Mouse (Mus musculus) testis, adult 2 months (tissue): ENCODE measurements at regions not wholly inside any gene's neighbourhood (a gene's known extent, or its start where the extent isn't known, plus 50 kb on each side); places are given as distances from the start of the nearest gene placed in this dataset.

Experiments used
- CTCF ChIP-seq: fragments of 200-500 bp; IDR thresholded peaks from 2 replicates; pipeline ENCODE4 v1.5.1; 2012; ENCODE audit warnings: low read depth, mild to moderate bottlenecking, inconsistent platforms, low read length, moderate library complexity; ENCODE audit not compliant: control insufficient read depth, insufficient read depth, insufficient replicate concordance
- POLR2A ChIP-seq: fragments of 200-500 bp; IDR thresholded peaks from 2 replicates; pipeline ENCODE4 v1.6.1; 2012; ENCODE audit warnings: low read depth, mild to moderate bottlenecking, inconsistent platforms, low read length, moderate library complexity; ENCODE audit not compliant: control insufficient read depth

DNA sequence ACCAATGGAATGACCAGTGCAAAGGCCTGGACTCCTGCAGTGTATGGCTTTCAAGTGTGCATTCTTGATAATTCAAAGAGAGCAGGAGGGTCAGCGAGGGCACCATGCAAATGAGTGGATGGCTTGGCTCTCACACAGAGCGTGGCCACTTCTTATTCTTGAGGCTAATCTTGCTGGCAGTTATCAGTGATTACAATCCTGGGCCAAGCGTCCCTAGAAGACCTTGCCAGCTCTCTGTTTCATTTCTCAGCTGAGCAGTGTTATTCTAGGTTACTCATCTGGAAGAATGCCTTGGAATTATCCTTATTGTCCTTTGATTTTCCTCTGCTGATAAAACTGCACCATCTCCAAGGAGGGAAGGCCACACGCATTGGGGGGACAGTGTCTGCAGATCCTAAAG lies 388.5 kb downstream of the Ttll7 start:
- TF ChIP-seq POLR2A (no peak), CTCF (no peak)
